Mouse (Mus musculus) midbrain, postnatal 0 days (tissue): Measurements from ENCODE around the gene Tcf7l2. TPM values are rescaled to one million over a fixed set of nuclear protein-coding genes. Genes with fewer than 3 reads are reported as not detected.

Experiments used
- ATAC-seq: fragments of 200-750 bp; cut with Nextera tagmentation; 2 replicates; pipeline ENCODE4 v1.8.0; 2017; ENCODE audit warnings: moderate number of reproducible peaks, mild to moderate bottlenecking, moderate TSS enrichment, moderate library complexity; ENCODE audit not compliant: low FRiP score
- DNase-seq: peaks from one replicate; pipeline ENCODE4 v3.0.0-alpha.2; 2015; ENCODE audit warnings: low spot score
- H3K27ac ChIP-seq: fragments of 300-500 bp; sonication (generic); 2 replicates; pipeline ENCODE4 v1.5.1; 2014; ENCODE audit warnings: low read depth, mild to moderate bottlenecking, low read length, mixed read lengths
- H3K27me3 ChIP-seq: fragments of 300-500 bp; sonication (generic); 2 replicates; pipeline ENCODE4 v1.6.1; 2014; ENCODE audit warnings: low read length, control low read depth, mixed read lengths; ENCODE audit not compliant: insufficient read depth
- H3K36me3 ChIP-seq: fragments of 300-500 bp; sonication (generic); 2 replicates; pipeline ENCODE4 v1.6.1; 2014; ENCODE audit warnings: low read length, control low read depth, mixed read lengths; ENCODE audit not compliant: insufficient read depth
- H3K4me1 ChIP-seq: fragments of 300-500 bp; sonication (generic); 2 replicates; pipeline ENCODE4 v1.6.1; 2014; ENCODE audit warnings: mild to moderate bottlenecking, control low read depth, antibody characterized with exemption, low read length, mixed read lengths; ENCODE audit not compliant: insufficient read depth
- H3K4me2 ChIP-seq: fragments of 300-500 bp; sonication (generic); 2 replicates; pipeline ENCODE4 v1.6.1; 2014; ENCODE audit warnings: low read depth, mild to moderate bottlenecking, low read length, mixed read lengths; ENCODE audit not compliant: poor library complexity, severe bottlenecking
- H3K4me3 ChIP-seq: fragments of 300-500 bp; sonication (generic); 2 replicates; pipeline ENCODE4 v1.5.1; 2014; ENCODE audit warnings: low read depth, mild to moderate bottlenecking, low read length, moderate library complexity
- H3K9ac ChIP-seq: fragments of 300-500 bp; sonication (generic); replicated peaks from 2 replicates; pipeline ENCODE4 v1.6.1; 2014; ENCODE audit warnings: mild to moderate bottlenecking, low read length, moderate library complexity, mixed read lengths; ENCODE audit not compliant: poor library complexity, severe bottlenecking
- H3K9me3 ChIP-seq: fragments of 300-500 bp; sonication (generic); 2 replicates; pipeline ENCODE4 v1.6.1; 2016; ENCODE audit warnings: low read length, control low read depth
- CTCF ChIP-seq: IDR thresholded peaks from 2 replicates; pipeline ENCODE4 v1.5.1; 2016; ENCODE audit warnings: antibody characterized with exemption, mild to moderate bottlenecking
- WGBS: fragments of 180-500 bp; shearing (Covaris S2); extraction: QIAGEN DNeasy Blood & Tissue Kit; methylation state at CpG from one replicate; pipeline ENCODE4 v1.1.7; 2014; 5-methylcytosine and 5-hydroxymethylcytosine counted together
- polyA plus RNA-seq: library from polyadenylated mRNA; unstranded; fragments of >200 nt; fragmentation: Nextera tagmentation; extraction: Ambion mirVana; gene quantifications from 2 replicates; pipeline ENCODE4 v1.2.1, GENCODE M21; 2015
- total RNA-seq: library from RNA; depleted of rRNA; stranded (reverse); fragments of >200 nt; gene quantifications from 2 replicates; pipeline ENCODE4 v1.2.3, GENCODE M21; 2014

Tcf7l2 gene
- total and polyA plus RNA-seq, 2 experiments from 2014 or later = 67.2 to 861 TPM

DNA sequence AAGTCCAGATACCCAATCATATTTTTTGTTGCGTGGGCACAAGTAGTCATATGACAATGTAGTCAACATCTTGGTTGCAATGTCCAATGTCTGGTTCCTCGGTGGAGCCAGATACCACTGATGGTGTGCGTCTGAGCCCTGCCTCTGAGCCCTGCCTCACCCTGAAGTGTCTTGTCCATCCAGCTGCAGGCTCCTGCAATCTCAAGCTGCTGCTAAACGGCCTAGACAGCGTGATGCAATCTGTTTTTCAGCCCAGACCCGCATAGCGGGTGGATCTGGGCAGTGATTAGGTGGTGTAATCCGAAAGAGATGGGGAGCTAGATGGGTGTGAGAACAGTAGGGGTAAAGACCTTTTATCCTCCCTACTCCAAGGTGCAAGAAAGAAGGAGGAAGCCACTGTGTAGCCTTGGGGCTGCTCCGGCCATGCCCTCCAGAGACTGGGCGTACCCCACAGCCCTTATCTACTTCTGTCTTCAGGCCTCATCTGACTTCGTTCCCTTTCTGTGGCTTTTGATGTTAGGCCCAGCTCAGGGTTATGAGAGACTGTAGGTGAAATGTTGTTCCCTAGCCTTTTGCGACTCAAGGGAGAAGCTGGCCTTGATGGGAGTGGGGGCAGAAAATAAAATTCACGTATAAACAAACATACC, 86.1 kb downstream of the Tcf7l2 start:
- no peaks in the 10 kb centered on the region for H3K36me3 ChIP-seq
- no peaks in the 10 kb centered on the region for H3K27me3 ChIP-seq
- H3K4me2 ChIP-seq = no peak overlapping the region
- no peak for TF ChIP-seq CTCF
- H3K27ac ChIP-seq = 0 out of 2 replicates have a peak overlapping the region, but pooled peaks have one; percentile 13
- H3K9ac ChIP-seq = no peak overlapping the region
- ATAC-seq = no peak
- 76% methylated on average over 13 of the region's 13 CpGs for WGBS
- peaks cover 3% of the 10 kb centered on the region; the same call in 1 of the 2 replicates for H3K4me1 ChIP-seq
- H3K9me3 ChIP-seq = no peaks in the 10 kb centered on the region
- H3K4me3 ChIP-seq = no peak overlapping the region
- DNase-seq = no peak

GRCm38 (mm10) chr19:55830976-55831559, 89.4 kb downstream of the Tcf7l2 start:
- Histone ChIP-seq H3K4me2 (no peak overlapping the region), H3K27ac (no peak overlapping the region), H3K4me3 (no peak overlapping the region), H3K9ac (no peak overlapping the region), H3K36me3 (no peaks in the 10 kb centered on the region), H3K27me3 (no peaks in the 10 kb centered on the region), H3K4me1 (peaks cover 3% of the 10 kb centered on the region; the same call in 1 of the 2 replicates), H3K9me3 (no peaks in the 10 kb centered on the region)
- WGBS = 86% methylated on average over 9 of the region's 9 CpGs
- DNase-seq = no peak
- no peak for TF ChIP-seq CTCF
- ATAC-seq = no peak

DNA sequence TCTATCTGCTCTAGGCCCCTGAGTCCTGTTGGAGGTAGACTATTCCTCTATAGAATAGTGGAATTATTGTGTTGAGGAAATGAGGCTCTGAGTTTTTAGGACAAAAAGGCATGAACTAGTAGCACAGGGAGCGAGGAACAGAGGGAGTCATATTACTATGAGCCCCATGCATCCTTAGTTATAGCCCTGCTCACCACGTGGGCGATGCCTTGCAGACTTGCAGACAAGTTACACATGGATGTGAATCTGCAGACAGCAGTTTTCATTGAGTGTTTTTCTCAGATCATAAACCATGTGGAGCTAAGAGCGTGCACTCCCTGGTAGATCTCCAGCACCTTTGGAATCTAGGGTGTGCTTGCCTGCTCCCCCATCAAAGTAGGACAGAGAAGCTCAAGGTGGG, 90.5 kb downstream of the Tcf7l2 start:
- no peak overlapping the region for H3K9ac ChIP-seq
- H3K4me1 ChIP-seq = peaks cover 3% of the 10 kb centered on the region; the same call in 1 of the 2 replicates

DNA sequence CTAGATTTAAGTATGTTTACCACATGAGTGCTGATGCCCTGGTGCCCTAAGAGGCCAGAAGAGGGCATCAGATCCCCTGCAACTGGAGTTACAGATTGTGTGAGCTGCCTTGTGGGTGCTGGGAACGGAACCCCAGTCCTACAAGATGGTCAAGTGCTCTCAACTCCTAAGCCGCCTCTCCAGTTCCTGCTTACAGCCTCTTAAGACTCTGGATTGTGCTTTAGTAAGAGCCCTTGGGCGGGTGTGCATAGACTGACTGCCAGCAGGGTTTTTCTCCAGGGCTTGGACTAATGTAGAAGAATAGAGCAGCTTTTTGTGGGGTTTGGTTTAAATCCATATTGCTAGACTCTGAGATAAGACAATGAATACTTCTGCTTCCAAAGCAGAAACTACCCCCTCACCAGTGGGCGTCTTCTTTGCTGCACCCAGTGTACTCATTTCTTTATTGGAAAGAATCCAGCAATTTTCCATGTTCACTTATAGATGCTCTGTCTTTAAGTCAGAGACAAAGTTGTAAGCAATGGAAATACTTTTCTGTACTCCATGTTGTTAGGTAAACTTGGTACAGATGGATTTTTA, 92.3 kb downstream of the Tcf7l2 start:
- no peak for TF ChIP-seq CTCF
- Histone ChIP-seq H3K9ac (no peak overlapping the region), H3K4me3 (no peak overlapping the region), H3K27ac (no peak overlapping the region), H3K4me1 (peaks cover 6% of the 10 kb centered on the region), H3K9me3 (no peaks in the 10 kb centered on the region), H3K4me2 (no peak overlapping the region), H3K36me3 (no peaks in the 10 kb centered on the region), H3K27me3 (no peaks in the 10 kb centered on the region)
- WGBS = 95% methylated on average over 4 of the region's 4 CpGs
- ATAC-seq (no peak), DNase-seq (no peak)

More for the DNA sequence above, 90.5 kb downstream of the Tcf7l2 start:
- TF ChIP-seq CTCF = no peak
- no peak overlapping the region for H3K4me2 ChIP-seq
- DNase-seq (no peak), ATAC-seq (no peak)
- H3K27ac ChIP-seq = no peak overlapping the region
- 85% methylated on average over 4 of the region's 4 CpGs for WGBS
- no peak overlapping the region for H3K4me3 ChIP-seq
- no peaks in the 10 kb centered on the region for H3K36me3 ChIP-seq
- H3K27me3 ChIP-seq = no peaks in the 10 kb centered on the region
- H3K9me3 ChIP-seq = no peaks in the 10 kb centered on the region

DNA sequence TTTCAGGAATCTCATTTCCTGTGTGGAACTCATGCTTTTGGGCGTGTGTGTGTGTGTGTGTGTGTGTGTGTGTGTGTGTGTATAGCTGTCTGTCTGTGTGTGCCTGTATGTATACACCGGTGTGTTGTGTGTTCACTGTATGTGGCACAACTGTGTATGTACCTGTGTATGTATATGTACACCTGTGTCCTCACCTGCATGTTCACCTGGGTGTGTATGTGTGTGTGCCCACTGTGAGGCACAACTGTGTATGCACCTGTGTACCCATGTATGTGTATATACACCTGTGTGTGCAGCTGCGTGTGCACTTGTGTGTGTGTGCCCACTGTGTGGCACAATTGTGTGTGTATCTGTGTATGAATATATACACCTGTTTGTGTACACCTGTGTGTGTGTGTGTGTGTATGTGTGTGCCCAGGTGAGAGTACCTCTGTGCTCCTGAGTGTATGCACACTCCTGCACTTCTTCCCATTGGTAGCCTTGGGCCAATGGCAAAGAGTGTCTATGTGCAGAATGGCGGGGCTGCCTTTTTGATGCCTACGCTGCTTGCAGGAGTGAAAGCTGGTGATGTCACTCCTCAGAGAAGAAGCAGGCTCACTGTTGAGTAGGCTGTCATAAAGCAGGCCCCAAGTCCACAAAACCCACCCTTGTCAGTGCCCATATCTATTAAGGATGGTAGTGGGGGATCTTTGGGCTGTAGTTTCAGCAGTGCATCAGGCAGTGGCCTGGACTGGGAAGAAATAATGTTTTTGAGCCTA, 95.5 kb downstream of the Tcf7l2 start:
- Histone ChIP-seq H3K36me3 (no peaks in the 10 kb centered on the region), H3K27ac (peak overlapping the region; percentile 51), H3K27me3 (no peaks in the 10 kb centered on the region), H3K9ac (no peak overlapping the region), H3K4me2 (no peak overlapping the region), H3K4me1 (peaks cover 5% of the 10 kb centered on the region), H3K4me3 (no peak overlapping the region), H3K9me3 (no peaks in the 10 kb centered on the region)
- DNase-seq = no peak
- WGBS = 71% methylated on average over 5 of the region's 5 CpGs
- ATAC-seq = no peak
- no peak for TF ChIP-seq CTCF
